Mouse (Mus musculus) adrenal gland, adult (tissue): ENCODE measurements at regions not wholly inside any gene's neighbourhood (a gene's known extent, or its start where the extent isn't known, plus 50 kb on each side); places are given as distances from the start of the nearest gene placed in this dataset.
"Not testable (repeated sequence)": the region's sequence is repeated elsewhere in the genome, so short reads cannot be mapped to it uniquely, and the experiment has no call there.

Experiments
- DNase-seq, 2 experiments: peaks; one replicate each; pipeline ENCODE4 v3.0.0; 2022 to 2023; ENCODE audit warnings: low spot score in 1 of 2; ENCODE audit not compliant: inconsistent age in 2 of 2

GRCm38 (mm10) chr13:26865930-26866555 lies 96.1 kb upstream of the Hdgfl1 start:
- no peak for DNase-seq

DNA sequence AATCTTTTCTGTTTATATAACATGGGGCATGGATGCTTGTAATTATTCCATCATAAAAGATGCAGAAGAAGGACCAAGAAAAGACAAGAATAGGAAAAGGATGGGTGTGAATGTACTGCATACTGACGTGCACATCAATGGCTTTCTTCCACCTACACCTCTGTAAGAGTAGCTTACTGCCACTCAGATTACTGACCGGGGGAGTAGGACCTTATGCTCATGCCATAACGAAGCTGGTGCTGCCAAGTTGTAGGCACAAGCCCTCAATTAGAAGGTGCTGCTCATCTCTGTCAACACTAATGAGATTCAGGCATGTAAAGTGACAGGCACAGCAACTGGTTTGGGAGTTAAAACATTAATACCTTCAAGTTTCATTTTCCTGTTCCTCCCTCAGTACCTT lies 97.8 kb upstream of the Hdgfl1 start:
- DNase-seq = no peak

DNA sequence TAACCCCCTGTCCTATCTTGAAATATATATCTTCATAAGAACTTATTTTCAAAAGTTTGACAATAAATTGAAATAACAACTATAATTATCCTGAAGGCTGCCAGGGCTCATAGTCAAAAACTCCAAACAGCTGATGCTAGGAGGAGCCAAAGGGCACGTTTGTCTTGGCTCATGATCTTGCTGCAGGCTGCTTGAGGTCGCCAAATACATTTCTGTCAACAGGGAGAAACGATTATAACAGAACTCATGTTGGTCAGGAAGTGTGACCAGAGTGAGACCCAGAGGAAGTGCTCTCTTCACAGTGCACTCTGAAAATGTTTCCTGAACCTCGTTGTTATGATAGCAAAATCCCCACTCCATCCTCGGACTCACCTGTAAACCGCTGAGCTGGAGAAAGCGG lies 140.9 kb upstream of the Prl start:
- DNase-seq = peak in 1 of 2 experiments; percentile 29

DNA sequence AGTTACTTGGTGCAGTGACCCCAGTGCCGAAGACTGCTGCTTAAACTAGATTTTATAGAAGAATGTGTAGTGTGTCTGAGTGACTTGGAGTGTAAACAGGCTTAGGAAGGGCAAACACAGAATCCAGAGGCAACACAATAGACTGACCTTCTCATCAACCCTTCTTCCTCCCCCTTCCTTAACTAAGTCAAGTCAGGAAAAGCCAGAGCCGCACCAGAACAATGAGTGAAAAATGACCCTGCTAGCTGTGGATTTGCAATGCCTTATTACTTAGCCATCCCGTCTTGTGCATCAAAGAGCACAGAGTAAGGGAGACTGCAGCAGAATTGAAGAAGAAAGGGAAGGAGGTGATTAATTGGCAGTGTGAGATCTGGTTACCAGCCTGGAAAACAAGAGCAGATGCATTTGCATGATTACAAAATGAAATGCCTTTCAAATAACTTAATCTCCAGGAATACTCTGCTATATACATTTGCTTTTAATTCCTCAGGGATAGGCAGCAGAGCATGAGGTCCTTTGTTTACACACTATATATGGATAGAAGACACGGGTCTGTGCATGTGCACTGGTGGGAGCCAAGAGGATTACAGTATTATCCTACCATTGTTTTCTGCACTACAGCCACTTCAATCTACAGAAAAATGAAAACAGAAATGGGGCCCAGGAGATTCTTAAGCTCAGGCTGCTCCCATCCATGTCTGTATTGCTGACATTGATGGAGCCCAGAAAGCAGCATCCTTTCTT lies 124.5 kb upstream of the Prl start:
- DNase-seq = peak in 1 of 2 experiments; percentile 18

- peak in 1 of 2 experiments; percentile 19 for DNase-seq
Measured at GRCm38 (mm10) chr13:26933838-26934237, 123.5 kb upstream of the Prl start.

- peak in 1 of 2 experiments; percentile 29 for DNase-seq
Measured at GRCm38 (mm10) chr13:26940436-26940835, 116.9 kb upstream of the Prl start.

- no peak for DNase-seq
Measured at GRCm38 (mm10) chr13:26944487-26944886, 112.9 kb upstream of the Prl start.

GRCm38 (mm10) chr13:26951461-26951860 lies 105.9 kb upstream of the Prl start:
- no peak for DNase-seq

DNA sequence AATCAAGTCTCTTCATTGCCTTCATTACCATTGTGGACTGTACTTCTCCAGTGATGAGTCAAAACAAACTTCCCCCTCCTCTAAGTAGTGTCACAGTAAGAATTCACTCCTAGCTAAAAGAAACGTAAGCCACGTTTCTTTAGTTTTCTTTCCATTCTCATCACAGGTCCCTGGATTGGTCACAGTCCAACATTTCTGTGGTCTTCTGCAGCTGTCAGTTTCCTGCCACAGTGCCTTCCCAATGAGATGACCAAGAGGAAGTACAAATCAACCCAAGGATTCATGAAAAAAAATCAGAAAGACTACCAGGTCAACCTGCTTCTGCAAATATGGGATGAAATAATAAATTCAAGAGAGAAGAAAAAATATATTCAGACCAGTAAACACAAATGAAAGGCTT lies 103.5 kb upstream of the Prl start:
- DNase-seq = no peak

GRCm38 (mm10) chr13:26959534-26960100 lies 97.8 kb upstream of the Prl start:
- no peak for DNase-seq

GRCm38 (mm10) chr13:26960531-26960930 lies 96.8 kb upstream of the Prl start:
- DNase-seq = not testable (repeated sequence)

DNA sequence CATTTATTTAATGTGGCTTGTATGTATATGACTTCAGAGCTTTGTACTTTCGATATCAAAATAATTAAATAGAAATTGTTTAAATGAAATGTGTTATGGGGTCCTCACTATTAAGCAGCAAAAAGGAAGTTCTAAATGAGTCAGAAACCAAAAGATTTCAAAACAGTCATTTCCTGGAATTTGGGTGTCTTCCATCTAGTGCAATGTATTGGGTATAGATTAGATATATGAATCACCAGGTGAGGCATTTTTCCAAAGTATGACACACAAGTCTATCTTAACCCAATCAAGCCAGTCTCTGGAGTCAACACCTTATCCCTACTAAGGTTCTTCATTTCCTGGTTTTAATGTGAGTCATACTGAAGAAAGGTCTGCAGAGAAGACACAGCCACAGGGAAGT lies 81.3 kb upstream of the Prl start:
- DNase-seq = no peak

- DNase-seq = peak in 1 of 2 experiments; percentile 30
Measured at GRCm38 (mm10) chr13:26980475-26980874, 76.9 kb upstream of the Prl start.
